Mouse (Mus musculus) liver, embryonic 14.5 days (tissue): ENCODE data around the gene Slc12a4. TPM values are rescaled to one million over a fixed set of nuclear protein-coding genes. Genes with fewer than 3 reads are reported as not detected.
A peak's percentile ranks its signal among the peaks of the same experiment; 100 is the strongest.
"Not testable (repeated sequence)": the region's sequence is repeated elsewhere in the genome, so short reads cannot be mapped to it uniquely, and the experiment has no call there.

Experiments
- ATAC-seq: fragments of 200-750 bp; cut with Nextera tagmentation; 2 replicates; pipeline ENCODE4 v1.8.0; 2017; ENCODE audit warnings: moderate number of reproducible peaks, mild to moderate bottlenecking, moderate library complexity; ENCODE audit not compliant: insufficient read depth
- DNase-seq, 3 experiments: peaks; one replicate each; pipeline ENCODE4 v3.0.0-alpha.2; 2012 to 2013; ENCODE audit warnings: low read depth in 3 of 3, low spot score in 3 of 3
- H3K27ac ChIP-seq: fragments of 300-500 bp; sonication (generic); 2 replicates; pipeline ENCODE4 v1.5.1; 2014; ENCODE audit warnings: moderate library complexity, mild to moderate bottlenecking, control low read depth, inconsistent platforms
- H3K27me3 ChIP-seq: fragments of 300-500 bp; sonication (generic); 2 replicates; pipeline ENCODE4 v1.6.1; 2014; ENCODE audit warnings: mild to moderate bottlenecking, low read length, moderate library complexity; ENCODE audit not compliant: control insufficient read depth, insufficient read depth
- H3K36me3 ChIP-seq: fragments of 300-500 bp; sonication (generic); replicated peaks from 2 replicates; pipeline ENCODE4 v1.6.1; 2014; ENCODE audit warnings: low read depth; ENCODE audit not compliant: control insufficient read depth, insufficient read depth
- H3K4me1 ChIP-seq, 2 experiments: fragments of 200-500 bp in 1 of 2; fragments of 300-500 bp in 1 of 2; sonication (generic) in 1 of 2; replicated peaks; 2 replicates each; pipeline ENCODE4 v1.6.1; 2012 to 2014; ENCODE audit warnings: antibody characterized with exemption in 1 of 2, inconsistent platforms in 1 of 2, low read length in 1 of 2; ENCODE audit not compliant: control insufficient read depth in 2 of 2, insufficient read depth in 2 of 2
- H3K4me2 ChIP-seq: fragments of 300-500 bp; sonication (generic); 2 replicates; pipeline ENCODE4 v1.6.1; 2014; ENCODE audit warnings: low read depth, mild to moderate bottlenecking, control low read depth, moderate library complexity
- H3K4me3 ChIP-seq, 2 experiments: fragments of 200-500 bp in 1 of 2; fragments of 300-500 bp in 1 of 2; sonication (generic) in 1 of 2; 2 replicates each; pipeline ENCODE4 v1.5.1; 2012 to 2014; ENCODE audit warnings: low read depth in 2 of 2, low read length in 2 of 2, mild to moderate bottlenecking in 2 of 2, control low read depth in 1 of 2, inconsistent platforms in 1 of 2, moderate library complexity in 1 of 2; ENCODE audit not compliant: insufficient read depth in 1 of 2
- H3K9ac ChIP-seq: fragments of 300-500 bp; sonication (generic); replicated peaks from 2 replicates; pipeline ENCODE4 v1.6.1; 2014; ENCODE audit warnings: mild to moderate bottlenecking, control low read depth, moderate library complexity
- H3K9me3 ChIP-seq: fragments of 300-500 bp; sonication (generic); 2 replicates; pipeline ENCODE4 v1.6.1; 2016; ENCODE audit warnings: low read length, mixed read lengths; ENCODE audit not compliant: control insufficient read depth
- CTCF ChIP-seq: IDR thresholded peaks from 2 replicates; pipeline ENCODE4 v1.5.1; 2016; ENCODE audit warnings: antibody characterized with exemption, low read depth, control low read depth
- EP300 ChIP-seq: IDR thresholded peaks from 2 replicates; pipeline ENCODE4 v1.6.1; 2016; ENCODE audit warnings: antibody characterized with exemption, low read depth
- WGBS: fragments of 180-500 bp; shearing (Covaris S2); extraction: QIAGEN DNeasy Blood & Tissue Kit; methylation state at CpG from one replicate; pipeline ENCODE4 v1.1.7; 2014; ENCODE audit not compliant: insufficient replicate concordance; 5-methylcytosine and 5-hydroxymethylcytosine counted together
- polyA plus RNA-seq, 2 experiments: library from polyadenylated mRNA; depleted of rRNA in 1 of 2; stranded (reverse) in 1 of 2; unstranded in 1 of 2; fragments of >200 nt; fragmentation: Nextera tagmentation in 1 of 2; extraction: Ambion mirVana in 1 of 2; gene quantifications; 2 replicates each; pipeline versions ENCODE4 v1.2.1 to v1.2.3; 2012 to 2014

The Slc12a4 gene
- polyA plus RNA-seq, 2 experiments: 6.9 to 11.1 TPM

DNA sequence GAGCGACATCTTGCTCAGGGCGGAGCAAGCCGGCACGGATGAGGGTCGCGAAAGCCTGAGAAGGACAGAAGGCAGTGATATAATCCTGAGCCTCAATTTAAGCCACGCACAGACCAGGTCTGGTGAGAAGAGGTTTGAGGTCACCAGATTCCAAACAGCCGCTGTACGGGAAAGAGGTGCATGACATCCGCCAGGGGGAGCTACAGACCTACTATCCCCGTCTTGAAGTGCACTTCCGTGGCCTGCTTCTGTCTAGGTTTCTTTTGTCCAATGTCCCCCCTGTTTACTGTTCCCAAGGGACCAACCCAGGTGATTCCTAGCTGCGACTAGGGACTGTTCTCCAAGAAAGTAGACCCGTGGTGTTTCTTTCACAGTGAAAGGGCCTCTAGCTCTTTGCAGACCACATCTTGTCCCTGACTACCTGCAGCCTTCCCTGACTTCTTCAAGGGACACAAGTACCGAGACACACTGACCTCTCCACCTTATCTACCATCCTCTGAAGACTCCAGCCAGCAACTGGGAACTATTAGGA, 25.0 kb upstream of the Slc12a4 start, which contains the start of gene Dus2:
TSS of gene Dus2 (plus strand) at position 482 of the 532 bp plus-strand sequence.
- Histone ChIP-seq H3K27ac (no peak within 1 kb of the TSS), H3K4me1 (peaks cover 0 to 3% of the 10 kb centered on the region in 2 experiments; a peak in 1 of 4 replicates), H3K9me3 (no peaks in the 10 kb centered on the region), H3K9ac (no peak within 1 kb of the TSS; the same call in 1 of the 2 replicates), H3K4me2 (no peak within 1 kb of the TSS), H3K36me3 (no peaks in the 10 kb centered on the region), H3K4me3 (no peak within 1 kb of the TSS), H3K27me3 (no peaks in the 10 kb centered on the region; the same call in 1 of the 2 replicates)
- ATAC-seq (peak; percentile 66; the same call in 1 of the 2 replicates), DNase-seq (peak; percentile 62 to 69 (median 68))
- TF ChIP-seq CTCF: peak; percentile 96
- TF ChIP-seq EP300: no peak
- WGBS: 8% methylated on average over 15 of the region's 15 CpGs

DNA sequence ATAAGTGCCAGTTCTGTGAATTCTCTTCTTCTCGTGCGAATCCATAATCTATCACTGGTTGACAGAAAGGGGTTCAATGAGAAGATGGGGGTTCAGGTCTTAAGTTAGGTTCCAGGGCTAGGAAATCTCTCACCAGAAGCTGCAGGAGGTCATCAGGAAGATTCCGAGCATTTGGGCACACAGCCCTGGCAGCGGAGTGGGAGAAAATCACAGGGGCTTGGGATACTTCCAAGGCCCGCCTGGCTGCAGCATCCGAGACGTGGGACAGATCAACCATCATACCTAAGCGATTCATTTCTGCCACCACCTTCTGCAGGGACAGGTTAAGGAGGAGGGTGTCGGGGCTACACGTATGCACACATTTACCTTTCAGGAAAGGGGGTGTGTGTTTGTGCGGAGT, 22.6 kb upstream of the Slc12a4 start:
- no peak for TF ChIP-seq EP300
- Histone ChIP-seq H3K4me3 (no peak overlapping the region), H3K27me3 (no peaks in the 10 kb centered on the region; the same call in 1 of the 2 replicates), H3K4me1 (peaks cover 0 to 3% of the 10 kb centered on the region in 2 experiments; a peak in 1 of 4 replicates), H3K4me2 (no peak overlapping the region), H3K9ac (no peak overlapping the region), H3K36me3 (no peaks in the 10 kb centered on the region), H3K27ac (no peak overlapping the region), H3K9me3 (no peaks in the 10 kb centered on the region)
- no peak for DNase-seq
- WGBS: 70% methylated on average over 11 of the region's 11 CpGs
- no peak for ATAC-seq

DNA sequence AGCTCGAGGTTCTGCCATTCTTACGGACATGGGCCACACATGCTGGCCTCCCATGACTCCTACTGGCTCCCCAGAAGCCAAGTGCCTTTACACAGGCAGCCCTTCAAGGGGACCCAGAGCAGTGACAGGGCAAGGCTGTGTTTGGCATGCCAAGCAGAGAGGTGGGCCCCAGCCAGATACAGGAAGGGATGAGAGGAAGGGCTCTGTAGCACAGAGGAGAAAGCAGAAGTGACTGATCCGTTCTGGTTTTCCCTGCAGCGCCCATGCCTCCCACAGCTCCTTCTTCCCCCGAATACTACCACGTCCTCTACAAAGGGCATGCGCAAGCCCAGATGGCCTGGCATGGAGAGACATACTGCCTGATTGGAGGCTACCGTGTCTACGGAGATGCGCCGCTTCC, 17.5 kb upstream of the Slc12a4 start:
- not testable (repeated sequence) for H3K4me1 ChIP-seq, ATAC-seq, H3K9me3 ChIP-seq, H3K36me3 ChIP-seq, H3K4me2 ChIP-seq, H3K27ac ChIP-seq, H3K4me3 ChIP-seq, H3K27me3 ChIP-seq, DNase-seq, H3K9ac ChIP-seq
- WGBS: 57% methylated on average over 9 of the region's 11 CpGs

DNA sequence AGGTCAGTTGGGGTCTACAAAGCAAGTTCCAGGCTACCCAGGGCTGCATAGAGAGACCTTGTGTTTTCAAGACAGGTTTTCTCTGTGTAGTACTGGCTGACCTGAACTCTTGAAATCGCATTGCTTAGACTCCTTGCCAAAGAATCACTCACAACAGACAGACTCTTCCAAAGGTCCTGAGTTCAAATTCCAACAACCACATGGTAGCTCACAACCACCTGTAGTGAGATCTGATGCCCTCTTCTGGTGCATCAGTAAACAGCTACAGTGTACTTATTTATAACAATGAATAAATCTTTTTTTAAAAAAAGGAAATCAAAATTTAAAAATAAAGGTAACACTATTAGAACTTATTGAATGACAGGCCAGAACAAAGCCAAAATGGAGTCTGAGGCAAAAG, 15.2 kb upstream of the Slc12a4 start:
- DNase-seq: no peak
- ATAC-seq: no peak
- 68% methylated on average over 1 of the region's 1 CpGs for WGBS
- Histone ChIP-seq H3K9ac (no peak overlapping the region), H3K9me3 (no peaks in the 10 kb centered on the region), H3K27ac (no peak overlapping the region), H3K4me1 (0 out of 4 replicates have a peak, but pooled peaks cover 0 to 2% of the 10 kb centered on the region in 2 experiments), H3K4me2 (no peak overlapping the region), H3K36me3 (no peaks in the 10 kb centered on the region), H3K27me3 (no peaks in the 10 kb centered on the region), H3K4me3 (no peak overlapping the region)
- TF ChIP-seq CTCF (peak; percentile 12; the same call in 1 of the 2 replicates), EP300 (no peak)

DNA sequence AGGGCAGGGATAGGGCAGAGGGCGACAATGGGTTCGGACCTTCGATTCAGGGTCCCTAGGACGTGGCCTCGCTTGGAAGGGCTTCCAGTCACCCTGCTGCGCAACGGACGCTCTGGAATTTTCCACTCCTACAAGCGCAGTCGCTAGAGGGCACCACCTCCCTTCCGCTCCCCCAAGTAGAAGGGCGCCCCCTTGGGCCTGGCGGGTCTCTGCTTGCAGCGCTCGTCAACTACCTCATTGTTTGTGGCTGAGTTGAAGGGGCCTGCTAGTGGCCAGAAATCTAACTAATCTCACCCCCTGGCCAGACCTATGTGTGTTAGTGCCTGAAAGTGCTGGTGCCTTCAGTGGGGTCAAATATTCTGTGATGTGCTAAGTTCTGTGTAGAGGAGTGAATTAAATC, 13.4 kb upstream of the Slc12a4 start, which contains the start of gene Dpep3:
TSS of gene Dpep3 (minus strand) at position 105 of the 400 bp plus-strand sequence.
- no peak within 1 kb of the TSS for H3K9ac ChIP-seq
- H3K27me3 ChIP-seq: no peaks in the 10 kb centered on the region
- WGBS: 89% methylated on average over 15 of the region's 15 CpGs
- no peaks in the 10 kb centered on the region for H3K9me3 ChIP-seq
- ATAC-seq (no peak), DNase-seq (no peak)
- H3K4me1 ChIP-seq: 0 out of 4 replicates have a peak, but pooled peaks cover 0 to 2% of the 10 kb centered on the region in 2 experiments
- no peak within 1 kb of the TSS for H3K4me3 ChIP-seq
- no peak within 1 kb of the TSS for H3K4me2 ChIP-seq
- H3K27ac ChIP-seq: no peak within 1 kb of the TSS
- no peaks in the 10 kb centered on the region for H3K36me3 ChIP-seq
- peak; percentile 45 for TF ChIP-seq CTCF
- no peak for TF ChIP-seq EP300
